Mouse (Mus musculus) E14TG2a.4 (cell line): ENCODE results near the gene Cer1.
A peak's percentile ranks its signal among the peaks of the same experiment; 100 is the strongest.

Source experiments
- H3K27me3 ChIP-seq: 2 replicates; pipeline ENCODE4 v1.6.1; 2014; ENCODE audit warnings: low read length, control low read depth; ENCODE audit not compliant: insufficient read depth
- H3K36me3 ChIP-seq: 2 replicates; pipeline ENCODE4 v1.6.1; 2014; ENCODE audit warnings: low read length, control low read depth; ENCODE audit not compliant: insufficient read depth
- H3K4me1 ChIP-seq: replicated peaks from 2 replicates; pipeline ENCODE4 v1.6.1; 2014; ENCODE audit warnings: low read depth, low read length, control low read depth
- H3K4me3 ChIP-seq: replicated peaks from 2 replicates; pipeline ENCODE4 v1.5.1; 2014; ENCODE audit warnings: mild to moderate bottlenecking, low read length
- H3K9me3 ChIP-seq: 2 replicates; pipeline ENCODE4 v1.6.1; 2014; ENCODE audit warnings: low read length, control low read depth
- CTCF ChIP-seq: conservative IDR thresholded peaks from 2 replicates; pipeline ENCODE4 v1.5.1; 2014; ENCODE audit warnings: low read length
- NANOG ChIP-seq: IDR thresholded peaks from 2 replicates; pipeline ENCODE4 v1.6.1; 2014; ENCODE audit warnings: borderline replicate concordance, low read length, mixed read lengths
- POU5F1 ChIP-seq: IDR thresholded peaks from 2 replicates; pipeline ENCODE4 v1.6.1; 2014; ENCODE audit warnings: low read length, borderline replicate concordance

The Cer1 gene

DNA sequence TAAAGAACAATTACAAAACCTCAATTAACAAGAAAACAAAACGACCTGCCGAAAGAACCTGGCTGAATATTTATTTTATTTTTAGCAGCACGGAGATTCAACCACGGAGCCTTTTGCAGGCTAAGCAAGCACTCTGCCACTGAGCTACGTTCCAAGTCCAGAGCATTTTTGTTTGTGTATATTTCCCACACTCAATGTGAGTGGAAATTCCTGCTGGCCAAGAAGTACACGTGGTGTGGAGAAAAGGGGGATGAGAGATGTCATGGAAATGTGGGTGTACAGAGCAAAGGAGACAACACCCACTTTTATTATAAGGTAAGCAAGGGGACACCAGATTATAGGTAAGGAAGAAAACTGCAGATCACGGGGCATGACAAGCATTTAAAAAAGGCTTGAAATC, 30.6 kb upstream of the Cer1 start:
- TF ChIP-seq CTCF = no peak
- TF ChIP-seq POU5F1 = no peak
- TF ChIP-seq NANOG = no peak
- no peaks in the 10 kb centered on the region for H3K4me1 ChIP-seq
- no peaks in the 10 kb centered on the region for H3K9me3 ChIP-seq
- no peaks in the 10 kb centered on the region for H3K36me3 ChIP-seq
- H3K27me3 ChIP-seq = no peaks in the 10 kb centered on the region
- no peak overlapping the region for H3K4me3 ChIP-seq

DNA sequence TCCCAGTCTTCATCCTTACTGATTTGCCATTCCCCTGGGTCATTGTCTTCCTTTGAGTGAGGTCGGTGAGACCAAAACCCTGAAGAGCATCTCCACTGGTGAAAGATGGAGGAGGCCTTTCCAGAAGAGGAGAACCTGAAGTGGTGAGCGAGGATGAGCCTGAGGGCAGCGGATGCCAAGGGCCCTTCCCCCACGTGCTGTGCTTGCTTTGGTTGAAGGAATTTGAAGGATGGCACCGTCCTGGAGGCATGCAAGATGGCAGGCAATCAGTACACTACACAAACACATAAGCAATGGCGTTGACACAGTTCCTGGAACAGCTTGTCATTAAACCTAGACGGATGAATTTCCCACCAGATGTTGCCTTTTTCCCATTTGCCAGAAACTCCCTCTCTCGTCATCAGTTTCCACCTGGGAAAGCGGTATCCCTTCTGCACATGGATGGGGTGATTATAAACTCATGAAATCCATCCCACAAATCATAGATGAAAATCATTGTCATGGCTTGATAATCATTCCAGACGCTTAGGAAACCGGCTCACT, 29.7 kb upstream of the Cer1 start:
- H3K4me1 ChIP-seq = no peaks in the 10 kb centered on the region
- H3K36me3 ChIP-seq = no peaks in the 10 kb centered on the region
- no peak overlapping the region for H3K4me3 ChIP-seq
- H3K27me3 ChIP-seq = no peaks in the 10 kb centered on the region
- no peak for TF ChIP-seq NANOG
- TF ChIP-seq POU5F1 = no peak
- no peak for TF ChIP-seq CTCF
- no peaks in the 10 kb centered on the region for H3K9me3 ChIP-seq

DNA sequence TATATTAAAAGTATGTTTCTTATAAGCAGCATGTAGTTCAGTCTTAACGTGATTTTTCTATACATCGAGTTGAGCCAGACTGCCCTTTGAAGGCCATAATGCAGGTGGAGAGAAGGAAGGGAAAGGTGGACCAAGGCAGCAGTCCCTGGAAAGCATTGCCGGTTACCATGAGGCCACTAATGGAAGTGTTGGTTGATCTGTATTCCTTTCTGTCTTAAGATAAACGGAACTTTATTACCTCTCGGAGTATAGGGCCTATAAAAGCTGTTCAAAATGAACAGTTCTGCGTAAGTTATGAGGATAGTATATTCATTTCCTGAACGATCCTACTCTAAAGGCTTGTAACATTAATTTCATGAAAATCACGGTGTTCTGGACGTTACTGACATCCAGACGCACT, 10.3 kb upstream of the Cer1 start:
- TF ChIP-seq CTCF (no peak), NANOG (no peak), POU5F1 (no peak)
- H3K4me3 ChIP-seq = no peak overlapping the region
- H3K9me3 ChIP-seq = no peaks in the 10 kb centered on the region
- no peaks in the 10 kb centered on the region for H3K36me3 ChIP-seq
- no peaks in the 10 kb centered on the region for H3K27me3 ChIP-seq
- H3K4me1 ChIP-seq = no peaks in the 10 kb centered on the region

DNA sequence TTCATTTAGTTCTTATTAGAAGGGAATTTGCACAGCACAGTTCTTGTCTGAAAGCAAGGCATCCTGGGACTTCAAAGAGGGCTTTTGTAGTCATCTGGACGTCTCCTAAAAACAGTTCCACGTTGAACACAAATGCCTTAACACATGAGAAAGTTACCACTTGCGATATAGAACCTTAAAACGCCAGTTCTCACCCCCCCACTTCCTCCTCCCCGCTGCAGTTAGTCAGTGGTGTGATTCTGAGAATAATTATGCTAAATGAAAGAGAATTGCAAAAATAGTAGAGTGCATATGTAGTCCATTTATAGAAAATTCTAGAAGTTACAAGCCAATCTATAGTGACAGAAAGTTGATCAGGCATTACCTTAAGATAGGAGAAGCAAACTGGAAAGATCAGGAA, 7.3 kb upstream of the Cer1 start:
- no peak overlapping the region for H3K4me3 ChIP-seq
- H3K4me1 ChIP-seq = no peaks in the 10 kb centered on the region
- no peaks in the 10 kb centered on the region for H3K36me3 ChIP-seq
- TF ChIP-seq CTCF (no peak), NANOG (no peak), POU5F1 (no peak)
- H3K27me3 ChIP-seq = 0 out of 2 replicates have a peak, but pooled peaks cover 2% of the 10 kb centered on the region
- H3K9me3 ChIP-seq = no peaks in the 10 kb centered on the region

DNA sequence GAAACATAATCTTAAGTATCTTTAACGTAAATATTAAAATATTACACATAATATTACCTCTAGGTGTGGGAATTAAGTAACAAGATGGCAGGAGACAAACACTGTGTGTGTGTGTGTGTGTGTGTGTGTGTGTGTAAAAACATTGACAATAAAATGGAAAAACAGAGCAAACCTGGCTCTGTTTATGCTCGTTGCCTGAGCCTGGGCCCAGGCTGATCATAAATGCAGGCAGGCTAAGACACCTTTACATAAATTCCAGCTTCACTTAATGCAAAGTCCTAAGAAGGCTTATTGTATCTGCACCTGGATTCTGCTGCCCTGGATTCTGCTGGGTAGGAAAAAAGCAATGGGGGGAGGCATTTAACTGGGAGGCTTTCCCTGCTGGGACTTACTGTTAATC, 6.6 kb upstream of the Cer1 start:
- no peaks in the 10 kb centered on the region for H3K4me1 ChIP-seq
- TF ChIP-seq CTCF = no peak
- 0 out of 2 replicates have a peak, but pooled peaks cover 4% of the 10 kb centered on the region for H3K27me3 ChIP-seq

DNA sequence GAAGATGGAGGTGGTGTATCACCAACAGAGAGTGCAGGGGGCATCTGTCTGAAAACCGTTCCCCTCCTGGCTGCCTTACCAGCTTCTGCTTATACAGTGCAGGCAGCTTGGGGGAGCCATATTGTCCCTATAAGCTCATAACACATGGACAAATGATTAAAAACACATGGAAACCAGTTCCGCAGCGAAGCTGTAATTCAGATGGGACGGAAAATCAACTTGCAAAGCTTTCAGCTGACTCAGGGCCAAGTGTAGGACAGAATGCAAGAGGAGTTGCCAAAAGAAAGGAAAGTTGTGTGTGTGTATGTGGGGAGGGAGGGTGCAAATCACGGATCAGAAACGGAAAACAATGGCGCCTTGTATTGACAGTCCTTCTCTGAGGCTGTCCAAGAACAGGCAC, 6.1 kb upstream of the Cer1 start:
- peaks cover 2% of the 10 kb centered on the region for H3K4me1 ChIP-seq
- H3K36me3 ChIP-seq = no peaks in the 10 kb centered on the region
- no peak overlapping the region for H3K4me3 ChIP-seq
- TF ChIP-seq NANOG (no peak), POU5F1 (no peak), CTCF (no peak)
- 0 out of 2 replicates have a peak, but pooled peaks cover 4% of the 10 kb centered on the region for H3K27me3 ChIP-seq
- no peaks in the 10 kb centered on the region for H3K9me3 ChIP-seq

More for the DNA sequence above, 6.6 kb upstream of the Cer1 start:
- H3K36me3 ChIP-seq = no peaks in the 10 kb centered on the region
- no peaks in the 10 kb centered on the region for H3K9me3 ChIP-seq
- H3K4me3 ChIP-seq = no peak overlapping the region

DNA sequence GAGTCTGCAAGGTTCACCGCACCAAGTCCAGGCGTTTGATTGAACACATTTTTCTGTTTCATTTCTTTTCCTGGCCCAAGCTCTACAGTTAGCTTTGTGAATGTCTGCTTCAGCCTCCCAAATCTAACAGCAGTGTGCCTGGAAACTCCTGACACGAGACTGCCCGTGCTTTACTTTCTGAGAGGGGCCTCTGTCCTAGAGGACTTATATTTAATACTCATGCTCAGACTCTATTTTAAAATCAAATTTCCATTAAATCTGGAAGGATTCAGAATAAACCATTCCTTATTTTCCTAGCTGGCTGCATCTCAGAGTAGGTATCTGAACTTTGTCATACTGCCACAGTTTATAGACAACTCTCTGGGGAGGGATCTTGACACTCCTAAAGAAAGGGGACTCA, 5.6 kb upstream of the Cer1 start:
- H3K36me3 ChIP-seq = no peaks in the 10 kb centered on the region

DNA sequence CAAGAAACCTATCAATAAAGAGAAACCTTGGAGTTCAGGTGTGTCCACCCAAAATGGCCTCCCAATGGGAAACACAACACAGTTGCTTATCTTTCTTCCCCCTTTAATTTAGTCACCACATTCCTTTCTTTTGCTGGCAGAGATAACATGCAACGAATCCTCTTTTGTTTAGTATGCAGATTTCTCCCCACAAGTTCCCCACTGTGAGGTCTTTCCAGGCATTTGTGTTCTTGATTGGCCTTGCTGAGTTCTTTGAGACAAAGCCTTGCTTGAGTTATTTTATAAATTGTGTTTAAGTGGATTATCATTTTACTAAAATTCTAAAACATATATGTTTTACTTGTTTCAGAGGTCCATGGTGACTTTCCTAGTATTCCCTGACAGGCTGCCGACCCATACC, 1.2 kb upstream of the Cer1 start:
- H3K36me3 ChIP-seq = no peaks in the 10 kb centered on the region
- H3K27me3 ChIP-seq = 0 out of 2 replicates have a peak, but pooled peaks cover 4% of the 10 kb centered on the region
- peaks cover 10% of the 10 kb centered on the region for H3K4me1 ChIP-seq
- no peak overlapping the region for H3K4me3 ChIP-seq
- H3K9me3 ChIP-seq = no peaks in the 10 kb centered on the region
- TF ChIP-seq NANOG (0 out of 2 replicates have a peak, but pooled peaks have one; percentile 50), CTCF (no peak), POU5F1 (no peak)

More for the DNA sequence above, 5.6 kb upstream of the Cer1 start:
- Histone ChIP-seq H3K4me3 (no peak overlapping the region), H3K9me3 (no peaks in the 10 kb centered on the region), H3K27me3 (0 out of 2 replicates have a peak, but pooled peaks cover 4% of the 10 kb centered on the region), H3K4me1 (peaks cover 5% of the 10 kb centered on the region)
- TF ChIP-seq NANOG (no peak), POU5F1 (no peak), CTCF (no peak)

DNA sequence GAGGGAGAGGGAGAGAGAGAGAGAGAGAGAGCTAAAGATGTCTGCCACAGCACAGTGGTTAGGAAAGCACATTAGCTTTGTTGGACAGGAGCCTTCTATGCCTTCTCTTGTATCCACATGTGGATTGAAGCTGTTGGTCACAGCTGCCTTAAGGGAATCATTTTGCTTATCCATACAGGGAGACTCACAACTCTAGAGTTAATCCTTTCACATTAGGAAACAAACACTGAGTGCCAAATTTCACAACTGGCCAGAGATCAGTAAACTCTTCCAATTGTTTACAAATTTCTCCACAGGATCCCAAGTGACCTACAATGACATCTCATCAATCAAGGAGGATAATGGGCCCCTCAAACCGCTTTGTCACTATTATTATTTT, 576 bp upstream of the Cer1 start:
- Histone ChIP-seq H3K4me3 (no peak overlapping the region), H3K4me1 (peaks cover 10% of the 10 kb centered on the region), H3K27me3 (0 out of 2 replicates have a peak, but pooled peaks cover 4% of the 10 kb centered on the region), H3K9me3 (no peaks in the 10 kb centered on the region), H3K36me3 (no peaks in the 10 kb centered on the region)
- TF ChIP-seq CTCF (no peak), POU5F1 (no peak), NANOG (no peak)
